Mouse (Mus musculus): ENCODE data around the gene Gucy2g. TPM values are rescaled to one million over a fixed set of nuclear protein-coding genes. Genes with fewer than 3 reads are reported as not detected.
A peak's percentile ranks its signal among the peaks of the same experiment; 100 is the strongest.

Gene Gucy2g
- polyA plus RNA-seq, 1 experiment: 0.05 TPM

DNA sequence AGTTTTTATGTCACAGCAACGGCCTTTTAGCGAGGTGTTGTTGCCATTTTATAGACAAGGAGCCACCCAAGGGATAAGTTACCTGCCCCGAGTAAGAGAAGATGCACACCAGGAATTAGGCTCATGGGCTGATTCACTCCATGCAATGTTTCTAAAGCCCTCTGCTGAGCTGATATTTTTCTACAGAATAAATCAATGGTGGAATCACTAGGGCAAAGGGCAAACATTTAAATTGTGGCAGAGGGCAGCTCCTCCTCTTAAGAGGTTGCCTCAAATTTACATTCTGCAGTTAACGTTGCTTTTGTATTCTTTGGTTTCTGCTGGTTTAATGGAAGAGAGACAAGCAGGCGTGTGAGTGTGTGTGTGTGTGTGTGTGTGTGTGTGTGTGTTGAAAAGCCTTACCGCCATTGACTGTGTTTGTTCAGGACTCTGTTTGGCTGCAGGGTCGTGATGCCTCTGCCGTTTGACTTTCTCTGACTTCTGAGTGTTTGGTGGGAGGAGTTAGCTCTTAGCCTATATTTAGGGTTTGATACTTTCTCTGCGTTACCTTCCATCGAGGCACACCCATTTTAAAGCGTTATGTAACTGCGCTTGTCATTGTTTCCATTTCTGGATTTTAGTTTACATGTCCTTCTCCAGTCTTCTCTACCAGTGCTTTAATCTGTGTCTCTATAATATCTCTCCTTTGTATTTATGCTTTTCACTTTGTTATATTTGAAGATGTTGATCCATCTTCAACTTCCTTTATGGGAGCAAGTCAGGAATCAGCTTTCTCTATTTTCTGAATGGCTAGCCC lies 19.6 kb upstream of the Gucy2g start:
- TF ChIP-seq POLR2A (IDR thresholded peaks at IDR 0.05; ENCODE audit: borderline replicate concordance, extremely low read depth, insufficient read depth, insufficient read length, poor library complexity, severe bottlenecking) (no peak), CTCF (IDR thresholded peaks at IDR 0.05; ENCODE audit: borderline replicate concordance, extremely low read depth, insufficient read depth, insufficient read length) (no peak)
- DNase-seq (ENCODE audit: low read depth): no peak

DNA sequence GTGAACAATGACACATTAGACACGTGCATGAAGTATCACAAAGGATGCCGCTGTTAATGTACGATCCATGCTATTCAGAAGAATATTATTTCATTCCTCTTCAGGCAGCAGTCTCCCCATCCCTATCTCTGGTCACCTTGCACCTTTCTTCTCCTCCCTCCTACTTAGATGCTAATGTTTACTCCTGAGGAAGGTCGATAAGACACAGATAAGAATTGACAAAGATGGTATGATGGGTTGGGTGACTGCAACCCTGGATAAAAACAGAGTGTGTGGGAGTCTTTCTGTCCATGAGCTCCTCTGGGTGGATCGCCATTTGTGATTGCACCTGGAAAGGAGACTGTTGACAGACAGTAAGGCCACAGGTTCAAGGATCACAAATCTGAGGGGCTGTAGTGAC lies 17.5 kb upstream of the Gucy2g start:
- TF ChIP-seq CTCF (IDR thresholded peaks at IDR 0.05; ENCODE audit: borderline replicate concordance, extremely low read depth, insufficient read depth, insufficient read length) (no peak), POLR2A (IDR thresholded peaks at IDR 0.05; ENCODE audit: borderline replicate concordance, extremely low read depth, insufficient read depth, insufficient read length, poor library complexity, severe bottlenecking) (no peak)
- no peak for DNase-seq (ENCODE audit: low read depth)

DNA sequence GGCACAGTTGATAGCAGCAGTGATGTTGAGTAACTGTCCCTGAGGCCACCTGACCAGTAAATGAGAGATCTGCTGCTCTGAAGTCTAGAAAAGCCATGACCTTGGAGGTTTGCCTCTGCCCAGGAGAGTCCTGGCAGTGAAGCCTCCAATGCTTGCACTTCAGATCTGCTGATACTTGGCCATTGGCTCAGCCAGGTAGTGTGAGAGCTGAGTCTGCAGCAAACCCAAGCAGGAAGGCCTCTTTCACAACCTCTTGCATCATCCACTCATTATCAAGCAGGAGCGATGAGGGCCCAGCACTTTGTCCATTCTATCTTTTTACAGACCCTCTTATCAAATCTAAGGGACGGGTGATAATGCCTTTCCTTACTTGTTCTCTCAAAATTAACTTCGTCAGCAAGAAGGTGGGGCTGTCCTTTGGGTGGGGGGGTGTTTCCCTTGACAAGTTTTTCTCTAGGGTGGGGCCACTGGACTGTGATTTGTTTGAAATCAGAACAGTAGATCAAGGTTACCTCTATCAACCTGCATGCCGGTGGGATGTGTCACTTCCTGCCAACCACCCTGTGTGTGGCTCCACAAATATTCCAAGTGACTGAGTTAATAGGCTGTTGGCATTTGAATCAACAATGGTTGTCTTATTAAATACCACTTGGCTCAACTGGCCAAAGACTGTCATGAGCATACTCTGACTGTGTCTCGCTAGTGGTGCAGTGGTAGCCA lies 16.8 kb upstream of the Gucy2g start:
- TF ChIP-seq CTCF (IDR thresholded peaks at IDR 0.05; ENCODE audit: borderline replicate concordance, extremely low read depth, insufficient read depth, insufficient read length) (no peak), POLR2A (IDR thresholded peaks at IDR 0.05; ENCODE audit: borderline replicate concordance, extremely low read depth, insufficient read depth, insufficient read length, poor library complexity, severe bottlenecking) (no peak)
- DNase-seq (ENCODE audit: low read depth): no peak

DNA sequence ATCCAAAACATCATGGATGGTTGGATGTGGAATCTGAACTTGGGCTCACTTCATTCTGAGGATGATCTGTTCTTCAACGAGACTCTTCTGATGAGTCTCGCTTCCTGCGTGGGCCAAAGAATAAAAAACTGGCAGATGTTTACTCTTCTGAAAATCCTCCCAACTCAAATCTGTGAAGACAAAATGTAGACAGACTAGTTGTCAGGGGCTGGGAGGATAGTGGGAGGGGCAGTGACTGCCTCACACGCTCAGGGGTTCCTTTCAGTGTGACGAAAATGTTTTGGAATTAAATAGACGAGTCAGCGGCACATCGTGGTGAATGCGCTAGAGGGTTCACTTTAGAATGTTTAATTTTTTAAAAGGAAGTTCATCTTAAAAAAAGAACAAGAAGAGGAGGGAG lies 15.1 kb upstream of the Gucy2g start:
- TF ChIP-seq POLR2A (IDR thresholded peaks at IDR 0.05; ENCODE audit: borderline replicate concordance, extremely low read depth, insufficient read depth, insufficient read length, poor library complexity, severe bottlenecking): no peak

DNA sequence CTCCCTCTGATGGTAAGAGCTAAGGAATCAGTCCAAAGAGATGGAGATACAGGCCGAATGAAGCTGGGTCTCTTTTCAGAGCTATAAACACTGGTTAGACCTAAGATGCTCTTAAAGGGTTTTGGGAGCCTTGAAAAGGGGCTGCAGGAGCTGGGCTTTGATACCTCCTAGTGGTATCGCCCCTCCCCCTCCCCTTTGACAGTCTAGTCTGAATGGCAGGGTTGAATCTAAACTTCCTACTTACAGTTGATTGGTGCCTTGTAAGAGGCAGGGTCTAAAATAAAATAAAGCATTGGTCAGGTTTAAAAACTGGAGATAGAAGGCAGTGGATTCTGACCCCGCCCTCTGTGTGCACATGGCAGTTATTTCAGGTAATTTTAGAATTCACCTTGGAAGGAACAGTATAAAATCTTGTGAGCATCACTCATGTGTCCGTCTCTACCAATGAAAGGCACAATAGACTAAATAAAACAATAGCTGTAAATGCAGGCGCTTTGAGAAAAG lies 13.5 kb upstream of the Gucy2g start:
- TF ChIP-seq CTCF (IDR thresholded peaks at IDR 0.05; ENCODE audit: borderline replicate concordance, extremely low read depth, insufficient read depth, insufficient read length): no peak
- TF ChIP-seq POLR2A (IDR thresholded peaks at IDR 0.05; ENCODE audit: borderline replicate concordance, extremely low read depth, insufficient read depth, insufficient read length, poor library complexity, severe bottlenecking): no peak
- peak; percentile 73 for DNase-seq (ENCODE audit: low read depth)

More for the DNA sequence above, 15.1 kb upstream of the Gucy2g start:
- DNase-seq (ENCODE audit: low read depth): no peak

DNA sequence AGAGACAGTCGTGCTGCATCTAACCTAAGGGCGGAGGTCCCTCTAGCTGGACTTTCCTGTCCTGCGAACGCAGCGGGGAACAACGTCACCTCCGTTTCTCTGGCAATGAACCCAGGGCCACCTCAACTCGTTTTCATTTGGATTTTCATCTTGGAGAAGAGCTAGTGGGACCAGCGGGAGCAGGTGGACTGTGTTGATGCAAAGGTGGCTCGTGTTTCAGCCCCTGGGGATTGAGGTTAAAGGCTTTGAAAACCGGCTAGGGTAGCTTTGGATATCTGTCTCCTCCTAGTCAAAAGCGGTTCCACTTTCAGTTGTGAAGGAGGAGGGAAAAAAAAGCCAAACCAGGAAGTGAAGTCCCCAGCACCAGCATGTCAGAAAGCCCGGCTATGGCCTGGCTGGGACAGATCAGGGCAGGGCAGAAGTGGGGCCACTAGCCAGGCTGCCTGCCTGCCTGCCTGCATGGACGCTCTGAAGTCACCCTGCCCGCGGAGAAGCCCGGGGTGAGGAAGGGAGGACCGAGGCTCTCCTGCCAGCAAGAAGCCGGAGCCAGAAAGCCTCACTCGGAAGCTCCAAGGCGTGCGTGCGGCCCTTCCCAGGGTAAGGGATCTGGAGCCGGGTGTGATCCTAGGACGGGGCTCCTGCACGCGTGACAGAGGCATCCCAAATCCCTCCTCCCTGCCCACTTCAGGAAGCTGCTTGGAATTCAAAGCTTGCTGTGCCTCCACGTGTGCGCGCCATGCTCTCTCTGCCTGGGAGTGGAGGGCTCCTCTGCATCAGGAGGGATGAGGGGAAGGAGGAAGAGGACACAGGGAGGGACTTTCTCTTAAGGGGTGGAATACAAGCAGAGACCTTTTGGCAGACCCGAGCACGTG lies 12.8 kb upstream of the Gucy2g start:
- TF ChIP-seq POLR2A (IDR thresholded peaks at IDR 0.05; ENCODE audit: borderline replicate concordance, extremely low read depth, insufficient read depth, insufficient read length, poor library complexity, severe bottlenecking) (no peak), CTCF (IDR thresholded peaks at IDR 0.05; ENCODE audit: borderline replicate concordance, extremely low read depth, insufficient read depth, insufficient read length) (no peak)
- DNase-seq (ENCODE audit: low read depth): peak; percentile 68

DNA sequence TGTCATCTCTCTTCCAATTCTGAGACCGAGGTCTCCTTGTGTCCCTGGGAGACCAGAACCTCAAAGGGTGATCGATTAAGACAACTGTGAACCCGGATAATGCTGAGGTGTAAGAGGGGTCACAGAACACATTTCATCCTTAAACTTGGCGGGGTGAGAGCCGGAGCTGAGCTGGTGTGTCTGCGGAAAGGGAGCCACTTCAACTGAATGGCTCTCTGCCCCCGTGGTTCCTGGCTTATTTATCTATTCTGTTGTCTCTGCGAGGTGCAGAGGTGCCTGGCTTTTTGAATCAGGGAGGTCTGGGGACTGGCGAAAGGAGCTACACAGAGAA lies 12.2 kb upstream of the Gucy2g start:
- DNase-seq (ENCODE audit: low read depth): no peak
- TF ChIP-seq CTCF (IDR thresholded peaks at IDR 0.05; ENCODE audit: borderline replicate concordance, extremely low read depth, insufficient read depth, insufficient read length): no peak
- TF ChIP-seq POLR2A (IDR thresholded peaks at IDR 0.05; ENCODE audit: borderline replicate concordance, extremely low read depth, insufficient read depth, insufficient read length, poor library complexity, severe bottlenecking): no peak

DNA sequence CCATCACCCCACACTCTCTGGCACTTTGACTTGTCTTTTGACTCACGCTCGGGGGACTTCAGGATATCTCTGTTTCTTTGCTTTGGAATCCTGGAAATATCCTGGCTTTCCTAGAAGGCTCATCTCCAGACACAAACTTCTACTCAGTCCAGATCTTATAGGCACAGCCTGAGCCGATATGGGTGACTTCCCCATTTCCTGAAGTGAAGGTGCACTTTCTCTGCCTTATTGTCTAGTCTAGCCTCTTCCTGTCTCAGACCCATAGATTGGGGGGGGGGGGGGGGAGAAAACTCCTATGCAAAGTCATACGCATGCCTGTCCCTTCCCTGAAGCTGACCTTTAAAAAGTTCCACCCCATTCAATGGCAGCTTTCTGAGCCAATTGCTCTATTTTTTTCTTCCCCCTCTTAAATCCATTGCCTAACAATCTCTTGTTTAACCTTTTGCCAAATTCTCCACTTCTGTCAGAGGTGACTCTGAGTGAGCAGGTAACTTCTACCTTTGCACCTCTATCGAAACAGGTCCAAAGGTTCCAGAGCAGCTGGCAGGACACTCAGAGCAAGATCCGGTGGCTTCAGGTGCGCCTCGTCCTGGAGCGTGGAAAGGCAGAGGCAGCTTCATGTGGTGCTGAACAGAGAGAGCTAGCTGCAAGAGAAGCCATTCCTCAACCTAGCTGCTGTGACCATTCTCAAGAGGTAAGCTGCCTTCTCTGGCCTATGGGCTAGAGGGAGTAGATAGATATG lies 10.5 kb upstream of the Gucy2g start, which contains the start of gene Acsl5:
Gene Acsl5 (plus strand): TSS at position 556 of the 742 bp plus-strand sequence.
- DNase-seq (ENCODE audit: low read depth): no peak
- TF ChIP-seq CTCF (IDR thresholded peaks at IDR 0.05; ENCODE audit: borderline replicate concordance, extremely low read depth, insufficient read depth, insufficient read length) (no peak), POLR2A (IDR thresholded peaks at IDR 0.05; ENCODE audit: borderline replicate concordance, extremely low read depth, insufficient read depth, insufficient read length, poor library complexity, severe bottlenecking) (no peak)

DNA sequence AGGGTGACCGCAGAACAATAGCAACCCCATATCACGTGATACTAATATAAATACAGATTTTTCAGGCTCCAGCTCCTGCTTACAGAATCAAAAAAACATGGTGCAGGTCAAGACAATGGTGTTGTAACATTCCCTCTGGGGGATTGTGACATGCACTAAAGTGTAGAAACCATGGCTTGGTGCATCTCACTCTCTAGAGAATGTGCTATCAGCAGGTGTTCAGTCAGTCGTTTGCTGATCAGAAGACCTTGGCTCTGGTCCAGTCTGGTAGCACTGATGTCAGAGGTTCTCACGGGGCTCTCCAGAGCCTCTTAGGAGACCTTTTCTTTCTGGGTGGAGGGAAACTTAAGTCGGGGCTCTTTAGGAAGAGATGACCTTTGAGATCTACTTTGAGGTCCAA lies 9.4 kb upstream of the Gucy2g start:
- no peak for DNase-seq (ENCODE audit: low read depth)
- no peak for TF ChIP-seq CTCF (IDR thresholded peaks at IDR 0.05; ENCODE audit: borderline replicate concordance, extremely low read depth, insufficient read depth, insufficient read length)
- no peak for TF ChIP-seq POLR2A (IDR thresholded peaks at IDR 0.05; ENCODE audit: borderline replicate concordance, extremely low read depth, insufficient read depth, insufficient read length, poor library complexity, severe bottlenecking)

DNA sequence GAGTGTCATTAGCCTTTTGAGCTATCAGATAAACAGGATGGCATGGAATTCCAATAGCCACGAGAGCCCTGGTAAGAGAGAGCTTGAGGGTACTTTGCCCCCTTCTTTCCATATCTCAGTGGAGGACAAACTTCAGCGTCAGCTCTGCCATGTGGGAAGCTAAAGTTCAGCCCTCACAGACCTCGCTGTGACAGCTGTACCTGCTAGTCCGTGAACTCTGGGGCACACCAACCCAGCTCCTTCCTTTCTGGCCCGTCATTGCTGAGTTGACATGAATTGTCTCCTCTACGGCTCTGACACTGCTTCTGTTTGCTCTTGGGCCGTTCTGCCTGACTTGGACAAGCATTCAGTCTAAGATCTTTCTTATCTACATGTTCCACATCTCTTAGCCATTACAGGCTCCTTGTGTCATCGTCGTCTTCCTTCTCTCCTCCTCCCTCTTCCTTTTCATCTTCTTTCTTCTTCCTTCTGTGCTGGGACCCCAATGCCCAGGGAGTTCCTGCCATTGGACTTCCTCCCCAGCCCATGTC lies 7.0 kb upstream of the Gucy2g start:
- no peak for DNase-seq (ENCODE audit: low read depth)
- TF ChIP-seq CTCF (IDR thresholded peaks at IDR 0.05; ENCODE audit: borderline replicate concordance, extremely low read depth, insufficient read depth, insufficient read length) (no peak), POLR2A (IDR thresholded peaks at IDR 0.05; ENCODE audit: borderline replicate concordance, extremely low read depth, insufficient read depth, insufficient read length, poor library complexity, severe bottlenecking) (no peak)

Measured in brain, embryonic 14.5 days (tissue).